Mouse (Mus musculus) brown adipose tissue, adult 24 weeks (tissue): Measurements from ENCODE around the gene Spock3. TPM values are rescaled to one million over a fixed set of nuclear protein-coding genes. Genes with fewer than 3 reads are reported as not detected.
"Not testable (repeated sequence)": the region's sequence is repeated elsewhere in the genome, so short reads cannot be mapped to it uniquely, and the experiment has no call there.

Experiments
- H3K27ac ChIP-seq: fragments of 200-500 bp; replicated peaks from 2 replicates; pipeline ENCODE4 v1.5.1; 2012; ENCODE audit warnings: low read depth, mild to moderate bottlenecking, low read length
- H3K4me1 ChIP-seq: fragments of 200-500 bp; 2 replicates; pipeline ENCODE4 v1.6.1; 2012; ENCODE audit warnings: low read length, mixed read lengths; ENCODE audit not compliant: control insufficient read depth, insufficient read depth, insufficient read length
- H3K4me3 ChIP-seq: fragments of 200-500 bp; 2 replicates; pipeline ENCODE4 v1.5.1; 2012; ENCODE audit warnings: low read depth, mild to moderate bottlenecking, low read length, moderate library complexity; ENCODE audit not compliant: insufficient read depth
- polyA plus RNA-seq: library from polyadenylated mRNA; stranded (reverse); fragments of >200 nt; gene quantifications from 2 replicates; pipeline ENCODE4 v1.2.4, GENCODE M21; 2012; ENCODE audit not compliant: missing spikeins, insufficient read depth, insufficient read length

Spock3 gene
- not detected in 2 replicates for polyA plus RNA-seq

GRCm38 (mm10) chr8:62950709-62951108 lies at the start of gene Spock3:
Gene Spock3, plus strand, starts transcription at chr8:62951009.
- no peak within 1 kb of the TSS for H3K27ac ChIP-seq
- no peak within 1 kb of the TSS for H3K4me3 ChIP-seq
- no peaks in the 10 kb centered on the region; the same call in 1 of the 2 replicates for H3K4me1 ChIP-seq

GRCm38 (mm10) chr8:62951173-62952134 lies 645 bp downstream of the Spock3 start:
- H3K27ac ChIP-seq, result no peak overlapping the region

GRCm38 (mm10) chr8:62952481-62952880 lies 1.7 kb downstream of the Spock3 start:
- H3K27ac ChIP-seq, result no peak overlapping the region
- H3K4me3 ChIP-seq, result no peak overlapping the region

More at GRCm38 (mm10) chr8:62951173-62952134, 645 bp downstream of the Spock3 start:
- H3K4me3 ChIP-seq, result no peak overlapping the region
- no peaks in the 10 kb centered on the region; the same call in 1 of the 2 replicates for H3K4me1 ChIP-seq

GRCm38 (mm10) chr8:62962608-62963007 lies 11.8 kb downstream of the Spock3 start:
- Histone ChIP-seq H3K4me3 (no peak overlapping the region), H3K4me1 (no peaks in the 10 kb centered on the region), H3K27ac (no peak overlapping the region)

More at GRCm38 (mm10) chr8:62952481-62952880, 1.7 kb downstream of the Spock3 start:
- H3K4me1 ChIP-seq, result no peaks in the 10 kb centered on the region; the same call in 1 of the 2 replicates

GRCm38 (mm10) chr8:62969802-62970372 lies 19.1 kb downstream of the Spock3 start:
- H3K4me3 ChIP-seq, result no peak overlapping the region
- no peaks in the 10 kb centered on the region for H3K4me1 ChIP-seq
- H3K27ac ChIP-seq, result no peak overlapping the region

GRCm38 (mm10) chr8:63088984-63089383 lies 138.2 kb downstream of the Spock3 start:
- H3K27ac ChIP-seq, result no peak overlapping the region
- H3K4me1 ChIP-seq, result no peaks in the 10 kb centered on the region
- no peak overlapping the region for H3K4me3 ChIP-seq

GRCm38 (mm10) chr8:63098200-63098599 lies 147.4 kb downstream of the Spock3 start:
- Histone ChIP-seq H3K4me3 (no peak overlapping the region), H3K27ac (no peak overlapping the region), H3K4me1 (no peaks in the 10 kb centered on the region)

GRCm38 (mm10) chr8:63109761-63110160 lies 159.0 kb downstream of the Spock3 start:
- H3K4me1 ChIP-seq, result no peaks in the 10 kb centered on the region
- H3K4me3 ChIP-seq, result no peak overlapping the region
- H3K27ac ChIP-seq, result no peak overlapping the region

- Histone ChIP-seq H3K4me3 (no peak overlapping the region), H3K4me1 (no peaks in the 10 kb centered on the region), H3K27ac (no peak overlapping the region)
These were observed 162.1 kb downstream of the Spock3 start for GRCm38 (mm10) chr8:63112919-63113318.

- Histone ChIP-seq H3K27ac (no peak overlapping the region), H3K4me1 (no peaks in the 10 kb centered on the region), H3K4me3 (no peak overlapping the region)
These were observed 169.7 kb downstream of the Spock3 start for GRCm38 (mm10) chr8:63120508-63120907.

GRCm38 (mm10) chr8:63135406-63135805 lies 184.6 kb downstream of the Spock3 start:
- Histone ChIP-seq H3K4me1 (no peaks in the 10 kb centered on the region), H3K27ac (no peak overlapping the region), H3K4me3 (no peak overlapping the region)

- not testable (repeated sequence) for H3K4me3 ChIP-seq, H3K27ac ChIP-seq, H3K4me1 ChIP-seq
These were observed 213.1 kb downstream of the Spock3 start for GRCm38 (mm10) chr8:63163861-63164260.

GRCm38 (mm10) chr8:63165326-63165725 lies 214.5 kb downstream of the Spock3 start:
- Histone ChIP-seq H3K4me3 (no peak overlapping the region), H3K27ac (no peak overlapping the region), H3K4me1 (no peaks in the 10 kb centered on the region)

- Histone ChIP-seq H3K4me3 (no peak overlapping the region), H3K4me1 (no peaks in the 10 kb centered on the region), H3K27ac (no peak overlapping the region)
These were observed 219.1 kb downstream of the Spock3 start for GRCm38 (mm10) chr8:63169956-63170355.

- Histone ChIP-seq H3K27ac (no peak overlapping the region), H3K4me3 (no peak overlapping the region), H3K4me1 (no peaks in the 10 kb centered on the region)
These were observed 230.5 kb downstream of the Spock3 start for GRCm38 (mm10) chr8:63181272-63181671.
